Mouse (Mus musculus) kidney, postnatal 10 days (tissue): ENCODE measurements around the gene 4931406P16Rik.

Experiments
- DNase-seq: peaks from one replicate; pipeline ENCODE4 v3.0.0; 2021; ENCODE audit warnings: mixed read lengths

4931406P16Rik gene

GRCm38 (mm10) chr7:34309186-34309764 lies 4.1 kb downstream of the 4931406P16Rik start:
- no peak for DNase-seq

DNA sequence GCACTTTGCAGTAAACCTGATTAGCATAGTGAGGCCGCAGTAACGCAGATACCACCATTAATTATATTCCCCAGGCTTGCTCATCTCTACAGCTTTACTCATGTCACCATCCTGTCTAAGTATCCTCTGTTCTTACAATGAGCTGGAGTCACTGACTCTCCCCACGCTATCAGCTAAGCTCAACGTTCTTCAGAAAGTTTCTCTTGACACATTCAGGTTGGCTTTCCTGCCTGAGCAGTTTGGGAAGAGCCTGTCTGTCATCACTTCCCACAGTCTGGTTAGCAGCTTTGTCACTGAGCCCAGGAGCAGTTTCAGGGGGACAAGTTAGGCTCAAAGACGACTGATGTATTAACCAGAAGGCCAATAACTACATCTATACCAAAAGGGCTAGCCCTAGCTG lies 4.8 kb downstream of the 4931406P16Rik start:
- no peak for DNase-seq

DNA sequence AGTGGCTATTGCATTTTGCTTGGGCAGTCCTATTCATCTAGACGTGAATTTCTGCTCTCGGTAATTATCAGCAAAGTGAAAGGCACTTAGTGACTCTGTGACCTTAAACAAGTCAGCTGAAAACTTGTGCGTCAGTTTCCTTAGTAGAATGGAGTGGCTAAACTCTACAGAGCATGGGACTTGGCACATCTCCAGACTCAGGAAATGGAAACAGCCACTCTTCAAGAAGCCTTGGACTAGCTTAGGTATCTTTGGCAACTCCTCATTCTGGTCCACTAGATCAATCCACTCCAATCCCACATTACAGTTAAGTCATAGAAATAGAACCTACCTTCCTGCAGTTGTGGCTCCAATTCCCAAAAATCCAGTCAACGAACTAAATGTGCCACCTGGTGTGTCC lies 7.9 kb downstream of the 4931406P16Rik start:
- DNase-seq: peak; percentile 73

GRCm38 (mm10) chr7:34302651-34303050 lies 10.7 kb downstream of the 4931406P16Rik start:
- no peak for DNase-seq

DNA sequence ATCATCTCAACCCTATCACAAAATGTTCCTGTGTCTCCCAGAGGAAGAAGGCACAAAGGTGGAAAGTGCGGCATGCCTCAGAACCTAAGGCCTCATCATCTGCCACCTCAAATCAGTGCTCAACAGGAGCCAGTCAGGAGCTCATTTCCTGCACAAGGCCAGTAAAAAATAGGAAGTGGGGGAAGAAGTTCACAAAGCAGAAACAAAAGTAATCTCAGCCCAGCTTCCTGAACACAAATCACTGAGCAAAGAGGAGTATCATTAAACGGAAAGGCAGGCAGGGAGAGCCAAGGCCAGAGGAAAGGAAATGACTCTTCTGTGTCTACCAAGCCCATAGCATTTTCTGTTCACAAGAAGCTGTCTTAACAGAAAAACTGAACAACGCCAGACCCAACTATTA lies 11.4 kb downstream of the 4931406P16Rik start:
- peak; percentile 42 for DNase-seq

GRCm38 (mm10) chr7:34298818-34299217 lies 14.5 kb downstream of the 4931406P16Rik start:
- DNase-seq: no peak

DNA sequence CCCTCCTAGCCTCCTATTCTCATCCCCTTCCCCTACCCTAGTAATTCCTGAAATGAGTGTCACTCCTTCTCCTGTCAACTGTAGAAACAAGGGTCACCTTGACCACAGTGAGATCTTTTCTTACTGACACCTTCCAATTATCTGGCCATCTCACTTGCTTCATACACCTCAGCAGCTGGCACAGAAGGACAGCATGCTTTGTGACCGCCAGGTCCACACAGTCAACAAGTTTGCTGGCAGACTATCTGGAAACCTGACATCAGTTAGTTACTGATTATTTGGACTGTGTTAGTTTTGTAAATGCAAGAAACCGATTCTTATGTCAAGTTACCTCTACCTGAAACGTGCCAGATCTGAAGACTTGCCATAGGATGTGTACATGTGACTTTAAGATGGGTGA lies 17.2 kb downstream of the 4931406P16Rik start:
- DNase-seq: no peak

DNA sequence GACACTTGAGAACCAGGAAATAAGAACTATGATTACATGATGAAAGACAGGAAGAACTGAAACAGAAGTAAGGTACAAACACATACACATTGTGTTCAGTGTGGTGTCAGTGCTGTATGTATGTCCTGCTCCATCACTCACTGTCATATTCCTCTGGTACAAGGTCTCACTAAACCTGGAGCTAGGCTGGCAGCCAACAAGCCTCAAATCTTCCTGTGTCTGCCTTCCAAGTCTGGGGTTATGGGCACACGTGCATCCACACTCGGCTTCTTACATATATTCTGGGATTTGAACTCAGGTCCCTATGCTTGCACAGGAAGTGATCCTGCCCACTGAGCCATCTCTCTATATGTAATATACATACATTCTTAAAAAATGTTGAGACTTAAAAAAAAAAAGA lies 20.7 kb downstream of the 4931406P16Rik start:
- no peak for DNase-seq

DNA sequence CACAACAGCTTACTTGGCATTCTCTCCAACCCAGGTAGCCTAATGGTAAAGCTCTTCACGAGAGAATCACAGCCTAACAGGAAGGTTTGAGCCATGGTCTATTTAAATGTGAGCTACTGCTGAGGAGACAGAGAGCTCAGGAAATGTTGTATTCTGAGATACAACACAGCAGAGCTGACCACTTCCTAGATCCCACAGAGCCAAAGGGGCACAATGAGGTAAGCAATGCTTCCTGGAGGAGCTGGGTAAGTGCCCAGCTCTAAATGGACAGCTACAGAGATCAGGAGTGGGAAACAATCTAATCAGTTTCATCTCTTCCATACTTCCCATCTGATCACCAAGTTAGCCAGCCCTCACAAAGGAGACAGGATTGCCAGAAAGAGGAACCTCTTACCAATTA lies 22.1 kb downstream of the 4931406P16Rik start:
- no peak for DNase-seq

- DNase-seq: no peak
These were observed 22.8 kb downstream of the 4931406P16Rik start for GRCm38 (mm10) chr7:34290450-34291151.

DNA sequence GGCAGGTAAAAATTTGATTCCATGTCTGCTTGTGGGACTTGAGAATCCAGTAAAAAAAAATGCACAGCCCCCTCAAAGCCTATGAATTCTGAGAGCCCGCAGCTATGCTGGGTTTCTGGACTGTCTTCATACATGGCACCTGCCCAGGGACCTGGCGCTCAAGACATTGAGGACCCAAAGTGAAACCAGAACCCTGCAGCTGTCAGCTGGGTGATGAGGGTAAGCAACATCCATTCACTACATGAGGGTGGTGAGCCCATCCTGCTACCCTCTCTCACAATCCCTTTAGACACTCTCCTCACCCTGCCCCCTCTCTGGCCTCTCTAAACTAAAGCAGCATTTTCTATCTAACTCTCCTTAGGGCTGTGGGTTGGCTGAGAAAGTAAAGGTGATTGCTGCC lies 35.7 kb downstream of the 4931406P16Rik start:
- DNase-seq: no peak

DNA sequence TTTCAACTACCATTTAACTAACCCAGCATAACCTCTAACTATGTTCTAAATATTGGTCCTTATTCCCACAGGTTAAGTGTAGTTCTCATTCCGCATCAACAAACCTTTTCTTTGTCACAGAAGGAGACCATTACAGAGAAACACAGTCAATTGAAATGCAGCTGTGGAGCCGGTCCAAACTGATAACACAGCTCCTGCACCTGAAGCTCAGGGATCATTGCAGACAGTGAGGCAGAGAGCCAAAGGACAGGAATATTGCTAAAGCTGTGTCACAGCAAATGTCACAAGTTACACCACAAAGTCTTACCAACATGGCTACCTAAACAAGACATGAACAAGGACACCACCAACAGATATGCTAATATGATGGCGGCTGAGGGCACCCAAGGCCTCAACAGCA lies 37.3 kb downstream of the 4931406P16Rik start:
- no peak for DNase-seq

GRCm38 (mm10) chr7:34272465-34272864 lies 40.9 kb downstream of the 4931406P16Rik start:
- no peak for DNase-seq

GRCm38 (mm10) chr7:34268463-34268862 lies 44.9 kb downstream of the 4931406P16Rik start:
- no peak for DNase-seq

DNA sequence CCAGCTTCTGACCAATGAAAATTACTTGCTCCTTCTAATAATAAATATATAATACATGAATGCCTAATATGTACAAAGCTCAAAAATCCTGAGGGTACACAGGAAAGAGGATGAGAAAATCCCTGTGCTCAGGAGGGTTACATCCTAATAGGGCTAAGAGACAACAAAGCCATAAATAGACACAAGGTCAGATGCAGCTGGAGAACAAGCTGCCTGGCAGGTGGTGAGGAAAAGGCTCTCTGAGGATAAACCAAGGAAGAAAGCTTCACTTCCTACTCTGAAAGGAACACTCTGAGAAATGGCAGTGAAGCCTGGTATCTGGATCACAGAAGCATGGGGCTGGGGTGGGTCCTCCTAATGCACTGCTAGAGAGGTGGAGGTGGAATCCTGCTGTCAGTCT lies 46.9 kb downstream of the 4931406P16Rik start:
- no peak for DNase-seq

DNA sequence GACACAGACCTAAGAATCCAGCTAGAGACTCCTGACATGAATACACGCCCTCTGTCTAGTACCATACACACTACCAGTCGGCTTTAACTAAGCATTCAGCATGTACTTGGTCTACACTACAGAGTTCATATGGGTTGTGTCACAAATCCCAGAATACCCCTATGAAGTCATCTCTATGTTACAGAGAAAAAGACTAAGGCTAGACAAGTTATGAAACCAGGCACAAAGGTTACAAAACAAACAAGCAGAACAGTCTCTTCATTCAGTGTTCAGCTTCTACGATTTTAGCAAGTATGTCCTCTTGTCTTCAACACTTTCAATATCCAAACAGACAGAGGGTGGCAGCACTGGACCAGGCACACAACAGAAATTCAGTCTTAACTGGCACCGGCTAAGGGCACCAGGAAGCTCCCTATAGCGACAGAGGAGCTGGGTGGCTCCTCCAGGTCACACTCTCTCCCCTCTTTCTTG lies 47.4 kb downstream of the 4931406P16Rik start:
- DNase-seq: peak; percentile 80

DNA sequence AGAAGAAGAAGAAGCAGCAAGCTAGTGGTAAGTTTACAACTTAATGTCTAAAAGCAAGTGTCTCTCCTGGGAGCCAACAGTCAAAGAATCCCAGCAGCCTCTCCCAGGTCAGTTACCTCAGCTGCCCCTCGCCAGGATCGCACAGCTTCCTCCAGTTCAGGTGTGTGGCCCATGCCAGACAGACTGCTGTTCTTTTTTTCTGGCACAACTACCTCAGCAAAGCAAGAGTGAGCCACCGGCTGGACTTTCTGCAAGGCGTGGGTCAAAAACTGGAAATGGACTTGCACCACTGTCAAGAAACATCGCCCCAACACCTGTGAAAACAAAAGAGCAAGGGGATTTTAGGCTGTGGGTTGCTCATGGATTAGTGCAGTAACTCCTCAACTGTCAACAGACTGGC lies 49.9 kb downstream of the 4931406P16Rik start:
- DNase-seq: no peak

DNA sequence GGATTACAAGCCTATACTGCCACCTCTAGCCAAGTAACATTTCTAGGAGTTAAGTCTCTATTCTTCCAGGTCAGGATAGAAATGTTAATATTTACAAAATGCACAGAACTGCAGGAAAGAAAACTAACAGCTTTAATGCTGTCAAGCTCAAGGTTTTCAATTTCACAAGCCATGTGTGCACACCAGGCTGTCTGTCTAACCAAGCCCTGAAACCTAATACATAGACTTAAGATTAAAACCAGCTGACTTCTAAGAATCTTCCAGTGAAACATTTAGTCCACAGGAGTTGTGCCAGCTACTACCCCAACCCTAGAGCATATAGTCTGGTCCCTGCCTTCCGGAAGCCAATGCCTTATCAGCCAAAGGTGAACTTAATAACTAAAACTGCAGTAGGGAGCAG lies 54.9 kb downstream of the 4931406P16Rik start:
- DNase-seq: no peak

- DNase-seq: no peak
These were observed 56.1 kb downstream of the 4931406P16Rik start for GRCm38 (mm10) chr7:34257279-34257678.

DNA sequence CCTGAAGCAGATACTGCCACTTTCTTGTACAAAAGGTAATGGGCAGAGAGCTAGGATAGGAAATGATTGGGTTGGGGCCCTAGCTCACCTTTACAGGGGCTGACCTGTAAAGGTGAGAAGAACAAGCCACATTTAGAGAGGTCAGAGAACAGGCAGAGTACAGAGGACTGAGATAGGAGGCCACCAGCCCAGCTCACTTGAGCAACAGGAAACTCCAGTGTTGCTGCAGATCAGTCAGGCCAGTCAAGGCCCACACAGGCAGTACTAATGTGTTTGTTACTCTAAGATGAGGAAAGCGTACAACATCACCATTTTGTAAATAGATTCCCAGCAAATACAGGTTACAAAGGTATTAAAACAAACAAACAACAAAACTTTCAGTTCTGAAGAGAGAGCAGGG lies 57.4 kb downstream of the 4931406P16Rik start:
- DNase-seq: no peak

DNA sequence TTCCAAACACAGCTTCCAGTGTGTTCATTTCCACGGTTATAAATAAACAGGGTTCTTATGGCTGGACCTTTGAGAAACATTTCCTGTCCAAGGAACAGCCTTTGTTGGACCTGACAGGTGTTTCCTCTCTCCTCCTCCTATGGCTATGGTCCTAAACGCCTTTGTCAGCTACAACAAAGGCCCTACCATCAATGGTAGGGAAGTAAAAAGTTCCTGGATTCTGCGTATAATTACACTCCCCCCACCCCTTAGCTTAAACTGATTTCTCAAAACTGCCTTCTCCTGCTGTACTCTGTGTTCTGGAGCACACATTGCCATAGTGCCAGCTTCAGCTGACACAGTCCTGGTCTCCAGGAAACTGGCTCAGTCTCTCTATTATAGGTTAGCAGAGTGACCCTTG lies 58.2 kb downstream of the 4931406P16Rik start:
- DNase-seq: no peak

- DNase-seq: no peak
These were observed 61.3 kb downstream of the 4931406P16Rik start for GRCm38 (mm10) chr7:34252030-34252429.

- DNase-seq: no peak
These were observed 62.6 kb downstream of the 4931406P16Rik start, which contains the start of gene Gm6096 for GRCm38 (mm10) chr7:34250738-34251137. Gene Gm6096 (plus strand): TSS chr7:34251038.

- DNase-seq: no peak
These were observed 66.4 kb downstream of the 4931406P16Rik start for GRCm38 (mm10) chr7:34246870-34247499.
